Mouse (Mus musculus) thymus, postnatal 4 days (tissue): ENCODE results near the gene G430095P16Rik.

Experiments
- DNase-seq: peaks from one replicate; pipeline ENCODE4 v3.0.0; 2021

Gene G430095P16Rik

GRCm38 (mm10) chr8:84703466-84704249 is 19.1 kb upstream of the G430095P16Rik start:
- peak; percentile 68 for DNase-seq

- peak; percentile 95 for DNase-seq
Measured at GRCm38 (mm10) chr8:84704356-84704755, 18.5 kb upstream of the G430095P16Rik start.

GRCm38 (mm10) chr8:84704867-84705831 is 17.7 kb upstream of the G430095P16Rik start:
- DNase-seq = peak; percentile 58

GRCm38 (mm10) chr8:84705960-84706359 is 16.8 kb upstream of the G430095P16Rik start:
- no peak for DNase-seq

DNA sequence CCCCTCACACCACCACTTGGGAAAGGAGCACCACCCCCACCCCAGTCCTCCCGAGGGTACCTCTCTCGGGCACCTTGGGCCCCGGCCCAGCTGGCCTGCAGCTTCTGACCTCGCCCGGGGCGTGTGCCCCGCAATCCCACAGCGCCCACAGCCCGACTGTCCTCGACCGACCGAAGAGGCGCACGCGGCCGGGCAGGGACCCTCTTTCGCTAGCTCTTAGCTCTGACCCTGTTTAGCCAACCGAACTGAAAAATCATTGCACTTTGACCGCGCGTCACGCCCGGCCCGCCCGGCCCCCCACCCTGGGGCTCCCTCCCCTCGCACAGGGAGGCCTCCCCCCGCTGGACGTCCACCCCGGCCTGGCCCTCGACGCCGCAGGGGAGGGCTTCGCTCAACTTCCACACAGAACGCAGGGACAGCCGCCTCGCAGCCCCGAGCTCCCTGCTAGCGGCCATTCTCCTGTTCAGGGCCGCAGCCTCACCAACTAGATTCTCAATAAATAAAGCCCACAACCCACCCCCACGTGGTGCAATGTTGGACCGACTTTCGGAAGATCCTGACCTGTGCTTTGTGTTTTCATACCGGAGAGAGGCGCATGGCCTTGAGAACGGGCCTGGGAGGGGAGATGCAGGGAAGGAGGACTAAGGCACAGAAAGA is 16.1 kb upstream of the G430095P16Rik start:
- DNase-seq = peak; percentile 38

DNA sequence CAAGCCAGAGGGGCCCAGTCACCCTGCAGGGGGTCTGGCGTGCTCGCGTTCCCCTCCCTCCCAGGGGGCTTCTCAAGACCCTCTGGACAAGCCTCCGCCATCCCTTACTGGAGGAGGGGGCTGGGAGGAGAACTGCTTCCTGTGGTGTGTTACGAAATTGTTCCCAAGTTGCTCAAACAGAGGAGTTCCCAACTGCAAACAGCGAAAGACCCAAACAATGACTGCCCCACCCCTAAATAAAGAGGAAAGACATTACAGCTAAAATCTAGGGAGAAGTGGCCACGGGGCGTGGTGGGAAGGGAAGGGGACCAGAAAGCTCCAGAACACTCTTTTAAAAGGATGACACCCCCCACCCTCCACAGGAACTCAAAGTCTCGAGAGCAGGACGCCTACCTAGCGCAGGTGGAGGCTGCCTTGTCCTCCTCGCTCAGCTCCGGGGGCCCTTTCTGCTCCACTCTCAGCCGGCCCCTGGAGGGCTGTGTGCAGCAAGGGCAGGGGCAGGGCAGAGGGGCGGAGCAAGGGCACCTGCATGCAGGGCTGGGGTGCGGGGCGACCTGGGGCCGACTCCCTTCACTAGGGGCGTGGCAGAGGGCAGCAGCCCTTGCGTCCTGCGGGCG is 15.4 kb upstream of the G430095P16Rik start:
- peak; percentile 67 for DNase-seq

GRCm38 (mm10) chr8:84708071-84708541 is 14.7 kb upstream of the G430095P16Rik start:
- DNase-seq = no peak

DNA sequence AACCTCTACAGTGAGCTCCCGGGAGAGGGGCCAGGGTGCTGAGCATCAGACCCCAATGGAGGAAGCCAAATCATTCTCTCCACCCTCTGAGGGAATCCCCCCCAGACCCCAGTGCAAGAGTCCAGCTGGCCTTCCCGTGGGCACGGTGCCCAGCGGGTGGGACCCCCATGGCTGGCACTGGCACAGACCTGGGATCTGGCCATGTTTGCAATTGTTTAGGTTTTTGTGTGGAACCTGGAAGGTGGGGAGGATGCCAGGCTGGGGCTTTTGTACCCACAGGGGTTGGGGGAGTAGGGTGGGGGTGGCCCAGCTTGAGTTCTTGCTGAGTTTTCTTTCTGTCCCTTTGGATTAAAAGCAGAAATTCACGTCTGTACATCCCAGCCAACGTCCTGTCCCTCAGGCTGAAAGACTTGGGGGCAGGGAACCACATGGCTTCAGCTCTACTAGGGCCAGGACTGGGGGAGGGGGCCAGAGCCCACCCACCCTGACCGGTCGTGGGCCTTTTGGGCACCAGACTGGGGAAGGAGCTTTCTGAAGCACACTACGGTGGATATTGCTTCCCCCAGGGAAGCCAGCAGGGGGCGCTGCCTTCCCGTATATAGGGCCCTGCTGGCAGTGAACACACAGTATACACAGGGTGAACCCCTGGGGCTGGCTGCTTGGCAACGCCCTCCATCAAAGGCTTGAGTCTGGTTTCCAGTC is 13.9 kb upstream of the G430095P16Rik start:
- DNase-seq = peak; percentile 90

DNA sequence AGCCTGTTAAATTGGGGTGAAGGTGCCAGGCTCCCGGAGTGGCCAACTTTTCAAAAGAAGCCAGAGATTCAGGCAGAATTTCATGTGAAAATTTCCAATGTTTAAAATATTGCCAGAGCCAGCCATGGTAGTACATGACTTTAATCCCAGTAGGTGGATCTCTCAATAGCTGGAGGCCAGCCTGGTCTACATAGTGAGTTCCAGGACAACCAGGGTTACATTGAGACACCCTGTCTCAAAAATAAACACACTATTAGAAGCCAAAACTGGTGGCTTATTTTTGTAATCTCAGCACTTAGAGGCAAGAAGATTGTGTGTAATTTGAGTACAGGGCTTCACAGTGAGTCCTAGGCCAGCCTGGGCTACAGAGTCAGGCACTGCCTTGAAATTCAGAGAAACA is 12.9 kb upstream of the G430095P16Rik start:
- no peak for DNase-seq

- no peak for DNase-seq
Measured at GRCm38 (mm10) chr8:84711312-84711711, 11.5 kb upstream of the G430095P16Rik start.

- DNase-seq = no peak
Measured at GRCm38 (mm10) chr8:84711933-84712758, 10.7 kb upstream of the G430095P16Rik start.

- DNase-seq = no peak
Measured at GRCm38 (mm10) chr8:84712759-84713120, 10.1 kb upstream of the G430095P16Rik start.

GRCm38 (mm10) chr8:84713381-84713780 is 9.4 kb upstream of the G430095P16Rik start:
- DNase-seq = no peak

DNA sequence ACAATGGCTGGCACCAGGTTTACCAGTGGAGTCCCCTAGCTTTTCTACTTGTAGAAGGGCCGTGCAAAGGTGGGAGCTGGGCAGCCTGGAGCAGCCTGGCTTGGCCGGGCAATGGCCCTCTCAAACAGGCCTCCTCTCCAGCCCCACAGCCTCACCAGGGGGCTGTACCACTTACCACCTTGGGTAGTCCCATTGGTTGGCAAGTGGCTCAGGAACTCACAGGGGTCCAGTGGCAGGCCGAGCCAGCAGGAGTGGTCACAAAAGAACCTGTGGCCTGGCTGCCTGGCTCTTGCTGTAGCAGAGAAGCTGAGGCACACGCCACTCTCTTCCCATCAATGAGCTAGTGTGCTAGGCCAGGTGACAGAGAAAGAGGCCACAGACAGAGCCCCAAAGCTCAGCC is 8.6 kb upstream of the G430095P16Rik start:
- no peak for DNase-seq

DNA sequence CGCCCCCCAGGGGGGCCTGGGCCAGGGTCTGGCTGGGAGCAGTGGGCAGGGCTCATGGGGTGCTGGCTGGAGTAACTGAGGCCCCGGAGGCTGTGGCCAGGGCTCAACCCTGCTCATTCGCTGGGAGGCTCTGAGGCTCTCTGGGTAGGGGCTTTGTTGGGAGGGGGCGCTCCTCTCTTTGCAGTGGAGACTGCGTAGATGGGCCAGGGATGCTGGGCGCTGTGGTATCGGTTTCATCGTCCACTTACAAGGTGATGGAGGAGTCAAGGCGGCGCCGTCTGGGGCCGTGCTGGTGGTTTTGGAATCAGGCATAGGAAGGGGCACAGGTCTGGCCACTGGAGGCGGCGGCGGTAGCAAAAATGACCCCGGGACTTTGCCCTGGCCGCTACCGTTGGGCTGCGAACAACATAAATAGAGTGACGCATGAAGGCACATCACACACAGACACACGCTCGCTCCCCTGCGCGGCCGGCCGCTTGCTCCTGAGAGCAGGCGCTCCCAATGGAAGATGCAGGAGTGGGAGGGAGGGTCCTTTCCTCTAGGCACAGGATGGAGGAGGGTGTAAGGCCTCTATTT is 6.8 kb upstream of the G430095P16Rik start:
- DNase-seq = no peak

- DNase-seq = no peak
Measured at GRCm38 (mm10) chr8:84716790-84717189, 6.0 kb upstream of the G430095P16Rik start.

DNA sequence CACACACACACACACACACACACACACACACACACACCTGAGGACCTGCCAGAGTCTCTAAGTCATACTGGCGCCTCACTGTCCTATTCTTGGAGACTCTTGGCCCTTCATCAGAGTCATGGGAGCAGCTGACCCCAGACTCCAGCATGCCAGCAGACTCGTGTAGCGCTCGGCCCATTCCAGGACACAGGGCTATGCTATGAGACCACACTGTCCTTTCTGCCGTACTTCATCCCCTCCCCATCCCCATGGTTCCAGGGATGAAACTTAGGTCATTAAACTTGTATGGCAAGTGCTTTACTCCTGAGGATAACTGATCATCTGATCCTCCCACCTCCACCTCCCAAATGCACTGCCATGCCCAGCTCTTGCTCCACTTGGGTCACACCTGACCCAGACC is 4.3 kb upstream of the G430095P16Rik start:
- no peak for DNase-seq

- DNase-seq = no peak
Measured at GRCm38 (mm10) chr8:84718959-84719690, 3.7 kb upstream of the G430095P16Rik start.

DNA sequence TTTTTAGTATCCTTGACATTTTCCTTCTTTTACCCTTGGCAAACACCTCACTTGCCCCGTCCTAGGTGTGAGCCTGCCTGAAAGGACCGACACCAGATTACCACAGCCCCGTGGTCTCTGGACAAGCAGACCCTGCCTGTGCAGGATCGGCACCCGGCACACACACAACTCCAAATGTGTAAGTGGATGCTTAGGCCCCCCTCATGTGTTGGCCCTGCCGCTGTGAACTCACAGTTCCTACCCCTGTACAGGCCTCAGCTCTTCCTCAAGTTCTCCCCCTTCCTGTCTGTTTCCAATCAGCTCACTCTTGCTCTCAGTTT is 317 bp upstream of the G430095P16Rik start:
- no peak for DNase-seq

DNA sequence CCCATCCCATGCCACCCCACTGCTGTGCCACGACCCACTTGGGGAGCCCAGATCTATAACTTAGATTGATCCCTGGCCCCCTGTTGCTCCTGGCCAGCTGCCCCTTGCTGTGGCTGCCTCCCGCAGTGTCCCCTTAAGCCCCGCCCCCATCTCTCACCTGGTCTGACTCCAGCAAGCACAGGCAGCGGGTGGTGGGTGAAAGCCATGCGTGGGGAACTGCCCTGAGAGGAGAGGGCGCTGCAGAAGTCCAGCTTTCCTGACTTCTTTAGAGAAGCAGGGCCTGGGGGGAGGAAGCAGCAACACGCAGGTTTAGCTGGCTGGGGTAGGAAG is 729 bp downstream of the G430095P16Rik start:
- DNase-seq = peak; percentile 67
